Mouse (Mus musculus) liver, postnatal 0 days (tissue): Measurements from ENCODE around the gene Fut8. TPM values are rescaled to one million over a fixed set of nuclear protein-coding genes. Genes with fewer than 3 reads are reported as not detected.

Experiments
- ATAC-seq: fragments of 200-750 bp; cut with Nextera tagmentation; 2 replicates; pipeline ENCODE4 v1.8.0; 2017; ENCODE audit warnings: mild to moderate bottlenecking, moderate library complexity
- DNase-seq: peaks from one replicate; pipeline ENCODE4 v3.0.0-alpha.2; 2016
- H3K27ac ChIP-seq: fragments of 300-500 bp; sonication (generic); 2 replicates; pipeline ENCODE4 v1.5.1; 2014; ENCODE audit warnings: antibody characterized with exemption, moderate library complexity, mild to moderate bottlenecking, low read depth
- H3K27me3 ChIP-seq: fragments of 300-500 bp; sonication (generic); 2 replicates; pipeline ENCODE4 v1.6.1; 2014; ENCODE audit warnings: low read length, control low read depth, mixed read lengths; ENCODE audit not compliant: insufficient read depth
- H3K36me3 ChIP-seq: fragments of 300-500 bp; sonication (generic); replicated peaks from 2 replicates; pipeline ENCODE4 v1.6.1; 2014; ENCODE audit warnings: mild to moderate bottlenecking, control low read depth, low read length, moderate library complexity, mixed read lengths; ENCODE audit not compliant: insufficient read depth
- H3K4me1 ChIP-seq: fragments of 300-500 bp; sonication (generic); 2 replicates; pipeline ENCODE4 v1.6.1; 2014; ENCODE audit warnings: antibody characterized with exemption, mild to moderate bottlenecking, control low read depth; ENCODE audit not compliant: insufficient read depth
- H3K4me2 ChIP-seq: fragments of 300-500 bp; sonication (generic); 2 replicates; pipeline ENCODE4 v1.6.1; 2014; ENCODE audit warnings: low read depth, mild to moderate bottlenecking, low read length, moderate library complexity, mixed read lengths
- H3K4me3 ChIP-seq: fragments of 300-500 bp; sonication (generic); 2 replicates; pipeline ENCODE4 v1.5.1; 2014; ENCODE audit warnings: low read depth, low read length
- H3K9ac ChIP-seq: fragments of 300-500 bp; sonication (generic); replicated peaks from 2 replicates; pipeline ENCODE4 v1.6.1; 2014; ENCODE audit warnings: mild to moderate bottlenecking, moderate library complexity
- H3K9me3 ChIP-seq: fragments of 300-500 bp; sonication (generic); 2 replicates; pipeline ENCODE4 v1.6.1; 2016; ENCODE audit warnings: mild to moderate bottlenecking, control low read depth, low read length, mixed read lengths
- CTCF ChIP-seq: sonication (generic); IDR thresholded peaks from 2 replicates; pipeline ENCODE4 v1.5.1; 2016; ENCODE audit warnings: antibody characterized with exemption, low read depth
- EP300 ChIP-seq: IDR thresholded peaks from 2 replicates; pipeline ENCODE4 v1.6.1; 2016; ENCODE audit warnings: antibody characterized with exemption, low read depth, mild to moderate bottlenecking
- WGBS: fragments of 180-500 bp; shearing (Covaris S2); extraction: QIAGEN DNeasy Blood & Tissue Kit; methylation state at CpG from one replicate; pipeline ENCODE4 v1.1.7; 2014; ENCODE audit not compliant: insufficient replicate concordance; 5-methylcytosine and 5-hydroxymethylcytosine counted together
- polyA plus RNA-seq: library from polyadenylated mRNA; unstranded; fragments of >200 nt; fragmentation: Nextera tagmentation; extraction: Ambion mirVana; gene quantifications from 2 replicates; pipeline ENCODE4 v1.2.1, GENCODE M21; 2015

Gene Fut8
- polyA plus RNA-seq, 1 experiment from 2014 or later = 8.6 TPM

DNA sequence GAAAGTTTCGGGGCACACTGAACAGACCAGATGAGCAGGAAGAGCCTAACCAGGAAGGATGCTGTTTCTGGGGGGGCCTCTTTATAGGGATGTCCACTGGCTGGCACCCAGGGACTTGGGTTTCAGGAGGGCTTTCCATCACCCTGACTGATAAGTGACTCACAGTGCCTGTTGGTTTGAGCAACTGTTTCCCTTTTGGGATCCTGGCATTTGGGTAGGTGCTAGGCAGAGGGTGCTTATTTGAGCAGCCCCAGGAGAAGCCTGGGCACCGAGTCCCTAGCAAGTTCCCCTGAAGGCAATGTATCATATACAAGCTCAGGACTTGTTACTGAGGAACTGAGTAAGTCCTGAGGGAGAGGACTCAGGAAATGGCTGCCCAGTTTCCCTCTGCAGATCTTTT, 267.5 kb downstream of the Fut8 start:
- no peak overlapping the region for H3K27ac ChIP-seq
- no peak overlapping the region for H3K9ac ChIP-seq
- 54% methylated on average over 2 of the region's 2 CpGs for WGBS
- H3K4me3 ChIP-seq = no peak overlapping the region
- no peak overlapping the region for H3K4me2 ChIP-seq
- H3K36me3 ChIP-seq = no peaks in the 10 kb centered on the region
- DNase-seq (no peak), ATAC-seq (no peak)
- H3K27me3 ChIP-seq = no peaks in the 10 kb centered on the region
- H3K4me1 ChIP-seq = peaks cover 13% of the 10 kb centered on the region
- TF ChIP-seq CTCF (no peak), EP300 (no peak)
- no peaks in the 10 kb centered on the region for H3K9me3 ChIP-seq

GRCm38 (mm10) chr12:77507770-77508169, 269.8 kb downstream of the Fut8 start:
- H3K4me2 ChIP-seq = no peak overlapping the region
- no peaks in the 10 kb centered on the region for H3K36me3 ChIP-seq
- no peaks in the 10 kb centered on the region for H3K27me3 ChIP-seq
- WGBS = 80% methylated on average over 24 of the region's 24 CpGs
- no peak for TF ChIP-seq CTCF
- TF ChIP-seq EP300 = no peak
- H3K9ac ChIP-seq = no peak overlapping the region
- H3K4me1 ChIP-seq = peaks cover 3% of the 10 kb centered on the region
- no peak overlapping the region for H3K4me3 ChIP-seq
- H3K9me3 ChIP-seq = no peaks in the 10 kb centered on the region
- DNase-seq (no peak), ATAC-seq (no peak)
- H3K27ac ChIP-seq = no peak overlapping the region

- H3K9me3 ChIP-seq = no peaks in the 10 kb centered on the region
- H3K4me1 ChIP-seq = no peaks in the 10 kb centered on the region
- H3K4me2 ChIP-seq = no peak overlapping the region
- no peak overlapping the region for H3K4me3 ChIP-seq
- no peak for TF ChIP-seq EP300
- no peak for TF ChIP-seq CTCF
- 80% methylated on average over 7 of the region's 7 CpGs for WGBS
- DNase-seq (no peak), ATAC-seq (no peak)
- no peak overlapping the region for H3K27ac ChIP-seq
- no peak overlapping the region for H3K9ac ChIP-seq
- H3K36me3 ChIP-seq = no peaks in the 10 kb centered on the region
- H3K27me3 ChIP-seq = no peaks in the 10 kb centered on the region
These were observed 272.8 kb downstream of the Fut8 start for GRCm38 (mm10) chr12:77510758-77511157.

- TF ChIP-seq EP300 (no peak), CTCF (no peak)
- Histone ChIP-seq H3K9ac (no peak overlapping the region), H3K36me3 (no peaks in the 10 kb centered on the region), H3K4me2 (no peak overlapping the region), H3K4me1 (no peaks in the 10 kb centered on the region), H3K4me3 (no peak overlapping the region), H3K9me3 (no peaks in the 10 kb centered on the region), H3K27ac (no peak overlapping the region), H3K27me3 (no peaks in the 10 kb centered on the region)
- ATAC-seq (no peak), DNase-seq (no peak)
- 80% methylated on average over 9 of the region's 9 CpGs for WGBS
These were observed 273.3 kb downstream of the Fut8 start for GRCm38 (mm10) chr12:77511206-77511605.

DNA sequence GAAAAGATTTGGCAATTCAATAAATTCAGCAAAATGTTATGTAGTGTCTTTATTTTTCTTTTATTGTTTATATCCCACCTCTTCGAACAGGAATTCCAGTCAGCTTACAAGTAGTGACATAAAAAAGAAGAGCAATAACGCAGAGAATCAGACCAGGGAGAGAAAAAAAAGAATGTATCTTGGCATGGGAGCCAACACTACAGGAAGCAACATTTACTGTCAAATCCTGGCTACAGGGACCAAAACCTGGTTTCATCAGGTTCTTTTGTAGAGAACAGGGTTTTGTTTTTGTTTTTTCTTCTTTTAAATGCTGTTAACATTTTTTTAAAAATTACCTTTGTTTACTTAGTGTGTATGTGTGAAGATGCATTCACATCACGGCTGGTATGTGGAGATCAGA, 273.7 kb downstream of the Fut8 start:
- Histone ChIP-seq H3K9ac (no peak overlapping the region), H3K4me1 (no peaks in the 10 kb centered on the region), H3K27ac (no peak overlapping the region), H3K9me3 (no peaks in the 10 kb centered on the region), H3K4me3 (no peak overlapping the region), H3K27me3 (no peaks in the 10 kb centered on the region), H3K36me3 (no peaks in the 10 kb centered on the region), H3K4me2 (no peak overlapping the region)
- no peak for ATAC-seq
- no peak for TF ChIP-seq CTCF
- TF ChIP-seq EP300 = no peak
- DNase-seq = no peak
- 73% methylated on average over 3 of the region's 3 CpGs for WGBS

- DNase-seq = no peak
- no peak for TF ChIP-seq EP300
- TF ChIP-seq CTCF = no peak
- H3K4me2 ChIP-seq = no peak overlapping the region
- no peak for ATAC-seq
- H3K9me3 ChIP-seq = no peaks in the 10 kb centered on the region
- H3K4me1 ChIP-seq = no peaks in the 10 kb centered on the region
- 78% methylated on average over 6 of the region's 6 CpGs for WGBS
- H3K4me3 ChIP-seq = no peak overlapping the region
- no peak overlapping the region for H3K27ac ChIP-seq
- no peaks in the 10 kb centered on the region for H3K27me3 ChIP-seq
- no peaks in the 10 kb centered on the region for H3K36me3 ChIP-seq
- H3K9ac ChIP-seq = no peak overlapping the region
These were observed 278.9 kb downstream of the Fut8 start for GRCm38 (mm10) chr12:77516805-77517204.

DNA sequence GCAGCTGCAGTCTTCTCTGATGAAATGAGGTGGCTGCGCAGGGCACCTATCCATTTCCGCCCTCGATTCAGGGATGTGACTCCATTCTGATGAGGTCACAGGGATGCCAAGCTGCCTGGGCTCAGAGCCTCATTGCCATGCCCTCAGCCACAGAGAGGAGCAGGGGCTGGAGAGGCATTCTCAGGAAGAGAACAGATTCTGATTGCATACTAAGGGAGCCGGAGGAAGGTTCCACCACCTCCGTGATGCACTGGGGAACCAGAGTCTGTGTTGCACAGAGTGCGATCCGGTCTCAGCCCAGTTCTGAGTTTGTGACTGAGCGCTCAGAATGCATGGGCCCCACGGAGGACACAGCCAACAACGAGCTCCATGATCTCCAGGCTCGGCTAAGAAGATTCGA, 279.8 kb downstream of the Fut8 start:
- Histone ChIP-seq H3K27ac (no peak overlapping the region), H3K36me3 (no peaks in the 10 kb centered on the region), H3K9ac (no peak overlapping the region), H3K27me3 (no peaks in the 10 kb centered on the region), H3K4me3 (no peak overlapping the region), H3K4me1 (no peaks in the 10 kb centered on the region), H3K4me2 (no peak overlapping the region), H3K9me3 (no peaks in the 10 kb centered on the region)
- ATAC-seq = no peak
- 91% methylated on average over 12 of the region's 12 CpGs for WGBS
- no peak for DNase-seq
- TF ChIP-seq EP300 = no peak
- TF ChIP-seq CTCF = no peak
